Mouse (Mus musculus): ENCODE data around the gene Olfr165.

DNA sequence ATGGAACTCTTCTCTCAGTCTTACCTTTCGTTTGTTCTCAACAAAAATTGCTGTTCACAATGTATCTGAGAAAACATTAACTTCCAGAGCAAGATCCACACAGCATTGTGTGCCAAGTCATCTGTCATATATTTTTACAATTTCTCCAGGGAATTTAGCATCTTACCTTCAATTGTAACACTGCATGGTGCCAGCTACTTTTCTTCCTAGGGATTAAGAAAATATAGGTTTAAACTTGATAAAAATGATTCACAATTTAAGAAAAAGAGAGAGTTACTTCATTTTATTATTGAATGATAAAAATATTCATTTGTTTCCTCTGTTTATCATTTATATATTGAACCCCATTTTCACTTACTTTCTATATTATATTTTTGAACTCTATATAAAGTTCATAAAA is at the start of gene Olfr165:
- TF ChIP-seq CTCF (IDR thresholded peaks at IDR 0.05; ENCODE audit: low read depth) (no peak), EP300 (optimal IDR thresholded peaks at IDR 0.05) (no peak)

Measured in stomach, postnatal 0 days (tissue).